Mouse (Mus musculus) limb, embryonic 14.5 days (tissue): ENCODE data around the gene Ankrd52. TPM values are rescaled to one million over a fixed set of nuclear protein-coding genes. Genes with fewer than 3 reads are reported as not detected.

ENCODE experiments used
- ATAC-seq: fragments of 200-750 bp; cut with Nextera tagmentation; 2 replicates; pipeline ENCODE4 v1.8.0; 2017; ENCODE audit warnings: low read depth, moderate number of reproducible peaks, moderate TSS enrichment; ENCODE audit not compliant: low FRiP score
- DNase-seq: peaks from one replicate; pipeline ENCODE4 v3.0.0-alpha.2; 2015; ENCODE audit warnings: low spot score
- H3K27ac ChIP-seq: fragments of 300-500 bp; sonication (generic); replicated peaks from 2 replicates; pipeline ENCODE4 v1.5.1; 2014; ENCODE audit warnings: low read depth, mild to moderate bottlenecking, low read length, moderate library complexity, mixed read lengths
- H3K27me3 ChIP-seq: fragments of 300-500 bp; sonication (generic); 2 replicates; pipeline ENCODE4 v1.6.1; 2014; ENCODE audit warnings: low read length, mixed read lengths; ENCODE audit not compliant: control insufficient read depth, insufficient read depth
- H3K36me3 ChIP-seq: fragments of 300-500 bp; sonication (generic); 2 replicates; pipeline ENCODE4 v1.6.1; 2014; ENCODE audit warnings: mild to moderate bottlenecking, low read length, moderate library complexity, mixed read lengths; ENCODE audit not compliant: control insufficient read depth, insufficient read depth
- H3K4me1 ChIP-seq: fragments of 300-500 bp; sonication (generic); 2 replicates; pipeline ENCODE4 v1.6.1; 2014; ENCODE audit warnings: antibody characterized with exemption, low read length, mixed read lengths; ENCODE audit not compliant: control insufficient read depth, insufficient read depth
- H3K4me2 ChIP-seq: fragments of 300-500 bp; sonication (generic); replicated peaks from 2 replicates; pipeline ENCODE4 v1.6.1; 2014; ENCODE audit warnings: low read depth, mild to moderate bottlenecking, low read length, moderate library complexity; ENCODE audit not compliant: severe bottlenecking
- H3K4me3 ChIP-seq: fragments of 300-500 bp; sonication (generic); replicated peaks from 2 replicates; pipeline ENCODE4 v1.5.1; 2014; ENCODE audit warnings: low read length
- H3K9ac ChIP-seq: fragments of 300-500 bp; sonication (generic); 2 replicates; pipeline ENCODE4 v1.6.1; 2014; ENCODE audit warnings: mild to moderate bottlenecking, low read depth, low read length, moderate library complexity; ENCODE audit not compliant: severe bottlenecking
- H3K9me3 ChIP-seq: fragments of 300-500 bp; sonication (generic); 2 replicates; pipeline ENCODE4 v1.6.1; 2016; ENCODE audit warnings: low read length; ENCODE audit not compliant: control insufficient read depth
- POLR2A ChIP-seq: fragments of 200-500 bp; IDR thresholded peaks from 2 replicates; pipeline ENCODE4 v1.8.0; 2012; ENCODE audit warnings: inconsistent platforms, mild to moderate bottlenecking, moderate library complexity, borderline replicate concordance; ENCODE audit not compliant: insufficient read depth, insufficient read length; ENCODE audit errors: extremely low read depth
- WGBS: fragments of 180-500 bp; shearing (Covaris S2); extraction: QIAGEN DNeasy Blood & Tissue Kit; methylation state at CpG from one replicate; pipeline ENCODE4 v1.1.7; 2014; 5-methylcytosine and 5-hydroxymethylcytosine counted together
- polyA plus RNA-seq, 2 experiments: library from polyadenylated mRNA; depleted of rRNA in 1 of 2; stranded (reverse) in 1 of 2; unstranded in 1 of 2; fragments of >200 nt; fragmentation: Nextera tagmentation in 1 of 2; extraction: Ambion mirVana in 1 of 2; gene quantifications; 2 replicates each; pipeline versions ENCODE4 v1.2.1 to v1.2.3; 2012 to 2014

The Ankrd52 gene
- polyA plus RNA-seq, 2 experiments = 11.3 to 50.7 TPM

- Histone ChIP-seq H3K27ac (peak overlapping the region; percentile 89), H3K4me2 (peak overlapping the region; percentile 97), H3K9me3 (no peaks in the 10 kb centered on the region), H3K9ac (peak overlapping the region; percentile 70; the same call in 1 of the 2 replicates), H3K27me3 (no peaks in the 10 kb centered on the region), H3K36me3 (peaks cover 31% of the 10 kb centered on the region), H3K4me1 (peaks cover 24% of the 10 kb centered on the region), H3K4me3 (peak overlapping the region; percentile 72)
- 26% methylated on average over 4 of the region's 4 CpGs for WGBS
- TF ChIP-seq POLR2A = no peak
- DNase-seq (no peak), ATAC-seq (no peak)
Observed at GRCm38 (mm10) chr10:128410560-128410845, 33.6 kb downstream of the Ankrd52 start.

- under 1% methylated on average over 45 of the region's 50 CpGs for WGBS
- peak within 1 kb of the TSS; percentile 97 for H3K4me2 ChIP-seq
- H3K27ac ChIP-seq = peak within 1 kb of the TSS; percentile 89
- DNase-seq (peak; percentile 98), ATAC-seq (peak; percentile 93)
- peak within 1 kb of the TSS; percentile 70 for H3K9ac ChIP-seq
- peak; percentile 59; the same call in 1 of the 2 replicates for TF ChIP-seq POLR2A
- peaks cover 34% of the 10 kb centered on the region for H3K36me3 ChIP-seq
- peak within 1 kb of the TSS; percentile 72 for H3K4me3 ChIP-seq
- H3K4me1 ChIP-seq = peaks cover 24% of the 10 kb centered on the region
- H3K9me3 ChIP-seq = no peaks in the 10 kb centered on the region
- no peaks in the 10 kb centered on the region for H3K27me3 ChIP-seq
Observed at GRCm38 (mm10) chr10:128411211-128412054, 34.5 kb downstream of the Ankrd52 start, which contains the start of the genes Nabp2 and Rnf41. TSS of gene Nabp2 (minus strand) at chr10:128411492. TSS of gene Rnf41 (plus strand) at chr10:128411657.

GRCm38 (mm10) chr10:128412055-128412381 lies 35.1 kb downstream of the Ankrd52 start:
- 2% methylated on average over 14 of the region's 14 CpGs for WGBS
- peaks cover 39% of the 10 kb centered on the region for H3K36me3 ChIP-seq
- DNase-seq = peak; percentile 58

DNA sequence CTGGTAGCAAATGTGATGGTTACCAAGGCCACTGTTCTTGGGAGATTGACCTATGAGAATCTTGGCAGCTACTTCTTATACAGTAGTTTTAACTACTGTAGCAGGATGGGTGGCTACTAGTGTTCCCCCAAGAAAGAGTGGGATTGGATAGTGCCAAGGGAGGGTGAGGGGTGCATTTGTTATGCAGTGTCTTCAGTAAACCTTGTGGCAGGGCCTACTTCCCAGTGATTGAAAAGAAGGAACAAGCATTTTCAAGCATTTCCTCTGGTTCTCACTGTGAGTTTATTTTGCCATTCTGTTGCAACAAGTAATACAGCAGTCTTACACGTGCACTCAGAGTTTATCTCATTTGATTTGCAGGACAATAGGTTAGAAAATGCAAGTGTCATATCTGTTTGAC lies 35.6 kb downstream of the Ankrd52 start:
- 46% methylated on average over 1 of the region's 1 CpGs for WGBS
- peak overlapping the region; percentile 72 for H3K4me3 ChIP-seq
- H3K9ac ChIP-seq = peak overlapping the region; percentile 70
- peaks cover 24% of the 10 kb centered on the region for H3K4me1 ChIP-seq
- no peaks in the 10 kb centered on the region for H3K9me3 ChIP-seq
- peaks cover 45% of the 10 kb centered on the region for H3K36me3 ChIP-seq
- peak overlapping the region; percentile 89 for H3K27ac ChIP-seq
- ATAC-seq (no peak), DNase-seq (no peak)
- H3K27me3 ChIP-seq = no peaks in the 10 kb centered on the region
- peak overlapping the region; percentile 97 for H3K4me2 ChIP-seq
- no peak for TF ChIP-seq POLR2A

More at GRCm38 (mm10) chr10:128412055-128412381, 35.1 kb downstream of the Ankrd52 start:
- Histone ChIP-seq H3K4me2 (peak overlapping the region; percentile 97), H3K4me3 (peak overlapping the region; percentile 72), H3K27ac (peak overlapping the region; percentile 89), H3K4me1 (peaks cover 24% of the 10 kb centered on the region), H3K9me3 (no peaks in the 10 kb centered on the region), H3K9ac (peak overlapping the region; percentile 70), H3K27me3 (no peaks in the 10 kb centered on the region)
- ATAC-seq = no peak
- no peak for TF ChIP-seq POLR2A

- ATAC-seq (no peak), DNase-seq (no peak)
- Histone ChIP-seq H3K9ac (no peak overlapping the region), H3K4me3 (peak overlapping the region; percentile 72; the same call in 1 of the 2 replicates), H3K4me1 (peaks cover 24% of the 10 kb centered on the region), H3K27me3 (no peaks in the 10 kb centered on the region), H3K36me3 (peaks cover 47% of the 10 kb centered on the region), H3K9me3 (no peaks in the 10 kb centered on the region), H3K4me2 (peak overlapping the region; percentile 97), H3K27ac (no peak overlapping the region)
- no peak for TF ChIP-seq POLR2A
- WGBS = 56% methylated on average over 1 of the region's 1 CpGs
Observed at GRCm38 (mm10) chr10:128413076-128413475, 36.2 kb downstream of the Ankrd52 start.
